Mouse (Mus musculus): ENCODE results near the gene Fam110a. TPM values are rescaled to one million over a fixed set of nuclear protein-coding genes. Genes with fewer than 3 reads are reported as not detected.

Fam110a gene
- 34.6 and 36.2 TPM in 2 replicates for polyA plus RNA-seq (2016; fragmentation: Nextera tagmentation; extraction: Ambion mirVana)

DNA sequence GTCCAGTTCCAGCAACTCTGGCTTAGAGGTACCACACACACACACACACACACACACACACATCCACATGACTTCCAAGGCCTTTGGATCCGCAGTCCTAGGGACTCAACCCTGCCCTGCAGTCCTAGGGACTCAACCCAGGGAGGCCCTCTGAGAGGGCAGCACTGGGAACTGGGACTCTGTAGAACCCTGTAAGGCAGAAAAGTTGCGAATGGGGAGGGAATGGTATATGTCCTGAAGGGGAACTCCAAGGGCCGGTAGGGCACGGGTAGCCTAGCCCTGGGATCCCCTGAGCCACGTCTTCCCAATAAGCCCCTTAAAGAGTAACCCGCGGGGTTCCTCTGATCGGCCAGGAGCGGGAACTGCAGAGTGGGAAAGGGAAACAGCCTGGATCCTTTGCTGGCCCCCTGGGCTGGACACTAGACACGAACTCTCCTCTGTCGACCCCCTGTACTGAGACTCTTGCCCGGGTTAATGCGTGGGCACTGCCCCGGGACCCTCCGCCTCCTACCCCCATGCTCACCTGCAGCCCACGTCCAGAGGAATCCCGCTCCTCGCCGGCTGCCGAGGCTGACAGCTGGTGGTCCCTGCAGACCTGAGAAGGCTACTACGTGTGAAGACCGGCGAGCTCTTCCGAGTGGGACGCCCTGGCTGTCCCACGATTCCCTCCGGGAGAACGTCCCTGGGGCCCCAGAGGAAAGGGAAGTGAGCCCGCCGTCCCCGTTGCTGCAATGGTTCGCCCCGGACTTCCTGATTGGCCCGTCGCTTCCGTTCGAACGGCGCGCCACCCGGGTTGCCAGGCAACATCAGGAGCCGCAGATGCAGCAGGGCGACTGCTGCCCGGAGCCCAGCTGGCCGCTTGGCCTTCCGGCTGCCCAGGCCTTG, at the start of gene Fam110a:
TSS of gene Fam110a (minus strand) at position 750 of the 885 bp plus-strand sequence.
- Histone ChIP-seq H3K9me3 (no peaks in the 10 kb centered on the region), H3K4me2 (replicated peaks) (peak within 1 kb of the TSS; percentile 60), H3K9ac (peak within 1 kb of the TSS; percentile 65), H3K4me1 (peaks cover 25% of the 10 kb centered on the region), H3K27ac (0 out of 2 replicates have a peak within 1 kb of the TSS, but pooled peaks have one; percentile 57), H3K36me3 (no peaks in the 10 kb centered on the region), H3K4me3 (peak within 1 kb of the TSS; percentile 74), H3K27me3 (peaks cover 1% of the 10 kb centered on the region)
- ATAC-seq (ENCODE audit: insufficient number of reproducible peaks, insufficient read depth, low FRiP score, low TSS enrichment), result peak; percentile 76
- WGBS, result under 1% methylated on average over 46 of the region's 46 CpGs

DNA sequence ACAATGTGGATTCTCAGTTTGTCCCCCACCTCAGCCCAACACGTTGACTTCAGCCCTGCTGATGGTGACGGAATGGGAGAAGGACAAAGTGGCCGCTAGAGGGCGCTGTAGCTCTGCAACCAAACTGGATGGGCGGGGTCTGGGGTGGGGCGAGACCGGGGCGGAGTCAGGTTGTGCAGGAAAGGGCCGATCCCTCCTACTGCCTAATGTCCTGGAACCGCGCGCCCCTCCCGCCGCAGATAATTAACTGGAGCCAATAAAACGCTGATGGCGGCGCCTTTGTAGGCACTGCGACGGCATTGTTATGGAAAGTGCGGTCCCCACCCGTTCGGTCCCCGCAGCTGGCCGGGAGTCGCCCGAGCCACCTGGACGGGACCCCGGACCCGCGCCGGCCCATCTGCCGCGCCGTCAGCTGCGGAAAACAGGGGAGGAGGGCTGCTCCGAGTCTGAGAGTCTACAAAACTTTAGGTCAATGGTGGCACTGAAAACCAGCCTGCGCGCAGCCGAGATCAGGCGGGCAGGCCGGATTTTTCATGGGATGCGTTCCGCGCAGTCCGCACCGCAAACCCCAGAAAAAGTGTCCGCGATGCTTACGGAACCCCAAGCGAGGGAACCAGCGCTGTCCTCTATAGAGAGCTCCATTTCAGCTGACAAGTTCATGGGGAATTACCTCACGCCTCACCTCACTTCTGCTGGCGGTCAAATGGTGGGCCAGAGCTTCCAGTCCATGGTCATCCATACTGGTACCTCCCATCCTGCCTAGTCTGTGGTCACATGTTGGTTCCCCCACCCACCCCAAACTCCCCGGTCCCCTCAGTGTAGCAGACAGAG, 49.4 kb upstream of the Fam110a start:
- Histone ChIP-seq H3K4me3 (peak overlapping the region; percentile 62), H3K9me3 (no peaks in the 10 kb centered on the region), H3K4me1 (no peaks in the 10 kb centered on the region), H3K36me3 (no peaks in the 10 kb centered on the region), H3K9ac (peak overlapping the region; percentile 57), H3K27ac (no peak overlapping the region), H3K27me3 (peaks cover 32% of the 10 kb centered on the region), H3K4me2 (replicated peaks) (peak overlapping the region; percentile 81)
- ATAC-seq (ENCODE audit: insufficient number of reproducible peaks, insufficient read depth, low FRiP score, low TSS enrichment), result peak; percentile 76
- WGBS, result under 1% methylated on average over 54 of the region's 54 CpGs

DNA sequence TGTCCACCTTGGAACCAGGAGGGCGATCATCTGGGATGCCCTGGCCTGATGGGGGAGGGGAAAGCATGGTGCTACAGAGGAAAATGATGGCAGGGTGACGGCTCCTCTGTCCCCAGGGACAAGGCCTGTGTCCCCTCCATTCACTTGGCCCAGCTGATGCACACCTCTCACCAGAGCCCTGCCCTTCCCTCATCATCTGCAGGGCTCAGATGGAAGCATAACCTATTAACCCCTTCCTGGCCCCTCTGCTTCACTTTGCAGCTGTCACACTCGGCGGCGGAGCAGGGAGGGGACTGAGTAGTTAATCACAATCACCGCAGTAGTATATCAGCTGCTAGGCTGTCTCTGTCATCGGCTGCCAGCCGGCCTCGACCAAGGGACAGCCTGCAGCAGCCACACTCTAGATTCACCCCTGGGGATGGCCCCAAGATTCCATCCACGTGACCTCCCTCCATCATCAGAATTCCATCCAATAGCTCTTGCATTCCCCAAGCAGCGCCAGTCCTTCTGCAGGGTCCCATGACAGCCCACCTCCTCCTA, 44.9 kb upstream of the Fam110a start:
- no peaks in the 10 kb centered on the region for H3K9me3 ChIP-seq
- no peak overlapping the region for H3K9ac ChIP-seq
- no peaks in the 10 kb centered on the region for H3K4me1 ChIP-seq
- no peak overlapping the region for H3K4me2 ChIP-seq (replicated peaks)
- peaks cover 2% of the 10 kb centered on the region for H3K27me3 ChIP-seq
- no peak overlapping the region for H3K4me3 ChIP-seq
- peak; percentile 43; the same call in 1 of the 2 replicates for ATAC-seq (ENCODE audit: insufficient number of reproducible peaks, insufficient read depth, low FRiP score, low TSS enrichment)
- WGBS, result 59% methylated on average over 11 of the region's 11 CpGs
- H3K27ac ChIP-seq, result no peak overlapping the region
- H3K36me3 ChIP-seq, result no peaks in the 10 kb centered on the region

DNA sequence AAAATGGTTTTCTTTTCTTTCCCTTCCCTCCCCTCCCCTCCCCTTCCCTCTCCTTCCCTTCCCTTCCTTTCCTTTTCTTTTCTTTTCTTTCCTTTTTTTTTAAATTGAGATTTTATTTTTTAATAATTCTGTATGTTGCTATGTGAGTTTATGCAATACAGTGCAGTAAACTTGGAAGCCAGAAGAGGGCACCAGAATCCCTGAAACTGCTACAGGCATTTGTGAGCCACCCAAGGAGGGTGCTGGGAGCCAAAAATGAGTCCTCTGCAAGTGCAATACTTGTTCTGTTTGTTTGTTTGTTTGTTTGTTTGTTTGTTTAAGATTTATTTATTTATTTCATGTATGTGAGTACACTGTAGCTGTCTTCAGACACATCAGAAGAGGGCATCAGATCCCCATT, 42.0 kb upstream of the Fam110a start:
- Histone ChIP-seq H3K4me2 (replicated peaks) (no peak overlapping the region), H3K9ac (no peak overlapping the region), H3K4me1 (no peaks in the 10 kb centered on the region), H3K9me3 (no peaks in the 10 kb centered on the region), H3K27ac (no peak overlapping the region), H3K4me3 (no peak overlapping the region), H3K27me3 (no peaks in the 10 kb centered on the region), H3K36me3 (no peaks in the 10 kb centered on the region)
- no peak for ATAC-seq (ENCODE audit: insufficient number of reproducible peaks, insufficient read depth, low FRiP score, low TSS enrichment)

DNA sequence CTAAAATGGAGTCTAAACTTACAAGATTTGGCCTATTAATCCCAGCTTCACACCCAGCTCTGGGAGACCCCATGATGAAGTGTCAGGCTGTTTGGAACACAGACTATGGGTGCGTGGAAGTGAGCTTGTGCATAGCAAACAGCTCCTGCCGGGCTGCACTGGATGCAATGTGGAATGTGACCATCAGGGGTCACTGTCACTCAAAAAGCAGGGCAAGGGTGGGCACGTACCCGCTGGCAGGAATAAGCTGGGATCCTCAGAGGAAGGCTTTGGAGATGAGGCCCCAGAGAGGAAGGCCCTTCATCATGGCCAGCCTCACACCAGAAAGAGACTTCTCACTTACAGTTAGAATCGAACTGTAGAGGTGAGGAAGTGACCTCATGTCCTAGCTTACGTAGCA, 40.2 kb upstream of the Fam110a start:
- H3K4me3 ChIP-seq, result no peak overlapping the region
- 24% methylated on average over 6 of the region's 6 CpGs for WGBS
- 0 out of 2 replicates have a peak, but pooled peaks have one; percentile 8 for ATAC-seq (ENCODE audit: insufficient number of reproducible peaks, insufficient read depth, low FRiP score, low TSS enrichment)
- no peak overlapping the region for H3K4me2 ChIP-seq (replicated peaks)
- H3K4me1 ChIP-seq, result no peaks in the 10 kb centered on the region
- H3K36me3 ChIP-seq, result no peaks in the 10 kb centered on the region
- no peaks in the 10 kb centered on the region for H3K9me3 ChIP-seq
- H3K27ac ChIP-seq, result no peak overlapping the region
- H3K9ac ChIP-seq, result no peak overlapping the region
- H3K27me3 ChIP-seq, result no peaks in the 10 kb centered on the region

DNA sequence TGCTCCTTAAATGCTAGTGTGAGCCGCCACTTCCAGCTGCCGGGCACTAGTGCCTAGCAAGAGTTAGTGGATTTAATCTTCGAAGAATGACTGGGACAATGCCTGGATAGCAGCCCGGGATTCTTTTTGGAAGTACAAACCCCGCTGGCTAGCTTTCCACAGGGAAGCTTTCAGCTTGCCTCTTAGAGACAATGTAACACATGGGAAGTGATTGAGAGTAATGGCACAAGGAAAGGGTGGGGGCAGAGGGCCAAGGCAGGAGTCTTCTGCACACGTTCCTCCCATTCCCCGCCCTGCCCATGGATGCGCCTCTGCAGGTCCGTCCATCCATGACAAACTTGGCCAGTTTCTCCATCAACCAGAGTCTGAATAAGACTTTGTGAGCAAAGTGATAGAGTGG, 36.6 kb upstream of the Fam110a start:
- 82% methylated on average over 9 of the region's 9 CpGs for WGBS
- Histone ChIP-seq H3K27me3 (no peaks in the 10 kb centered on the region), H3K4me1 (no peaks in the 10 kb centered on the region)

DNA sequence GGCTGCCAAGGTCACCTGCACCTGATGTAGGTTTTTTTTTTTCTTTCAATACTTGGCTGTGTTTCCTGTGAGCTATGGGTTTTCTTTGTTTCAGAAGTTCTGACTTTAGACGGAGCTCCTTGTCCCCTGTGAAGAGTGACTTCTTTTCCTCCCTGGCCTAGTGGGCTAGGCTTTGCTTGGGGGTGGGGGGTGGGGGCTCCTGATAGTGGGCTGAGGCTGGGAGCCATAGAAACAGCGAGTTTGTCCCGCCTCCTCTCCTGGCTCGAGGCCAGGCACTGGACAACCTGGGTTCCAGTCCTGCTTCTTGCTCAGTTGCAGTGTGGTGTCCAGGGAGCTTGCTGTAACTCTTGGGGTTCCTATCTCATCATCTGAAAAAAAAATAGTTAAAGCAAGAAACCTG, 36.0 kb upstream of the Fam110a start:
- WGBS, result 44% methylated on average over 4 of the region's 4 CpGs
- no peak overlapping the region for H3K27ac ChIP-seq
- no peak for ATAC-seq (ENCODE audit: insufficient number of reproducible peaks, insufficient read depth, low FRiP score, low TSS enrichment)
- no peaks in the 10 kb centered on the region for H3K9me3 ChIP-seq
- H3K27me3 ChIP-seq, result no peaks in the 10 kb centered on the region
- no peaks in the 10 kb centered on the region for H3K4me1 ChIP-seq
- H3K36me3 ChIP-seq, result no peaks in the 10 kb centered on the region
- no peak overlapping the region for H3K4me3 ChIP-seq
- no peak overlapping the region for H3K9ac ChIP-seq
- H3K4me2 ChIP-seq (replicated peaks), result no peak overlapping the region

More for the DNA sequence above, 36.6 kb upstream of the Fam110a start:
- no peaks in the 10 kb centered on the region for H3K36me3 ChIP-seq
- H3K27ac ChIP-seq, result no peak overlapping the region
- no peaks in the 10 kb centered on the region for H3K9me3 ChIP-seq
- no peak overlapping the region for H3K9ac ChIP-seq
- ATAC-seq (ENCODE audit: insufficient number of reproducible peaks, insufficient read depth, low FRiP score, low TSS enrichment), result no peak
- H3K4me2 ChIP-seq (replicated peaks), result no peak overlapping the region
- H3K4me3 ChIP-seq, result no peak overlapping the region

DNA sequence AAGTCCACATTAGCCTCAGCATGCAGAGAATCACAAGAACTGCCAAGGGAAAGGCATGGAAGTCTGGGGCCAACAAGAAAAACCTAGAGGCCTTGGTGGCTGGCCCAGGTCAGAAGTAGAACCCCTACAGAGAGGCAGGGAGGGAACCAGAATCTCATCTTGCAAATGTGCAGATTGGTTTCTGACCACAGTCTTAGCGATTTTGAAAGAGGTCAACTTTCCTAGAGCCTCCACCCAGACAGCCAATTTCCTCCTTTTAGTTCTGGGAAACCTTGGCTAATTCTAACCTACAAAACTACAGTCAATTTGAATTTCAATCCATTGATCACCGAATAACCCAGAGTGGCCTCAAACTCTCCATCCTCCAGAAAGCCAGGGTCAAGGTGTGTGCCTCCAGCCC, 32.7 kb upstream of the Fam110a start:
- Histone ChIP-seq H3K9ac (no peak overlapping the region), H3K4me3 (no peak overlapping the region), H3K4me1 (no peaks in the 10 kb centered on the region), H3K27me3 (no peaks in the 10 kb centered on the region), H3K27ac (no peak overlapping the region), H3K36me3 (no peaks in the 10 kb centered on the region), H3K4me2 (replicated peaks) (no peak overlapping the region), H3K9me3 (no peaks in the 10 kb centered on the region)
- ATAC-seq (ENCODE audit: insufficient number of reproducible peaks, insufficient read depth, low FRiP score, low TSS enrichment), result no peak
- 61% methylated on average over 2 of the region's 2 CpGs for WGBS

DNA sequence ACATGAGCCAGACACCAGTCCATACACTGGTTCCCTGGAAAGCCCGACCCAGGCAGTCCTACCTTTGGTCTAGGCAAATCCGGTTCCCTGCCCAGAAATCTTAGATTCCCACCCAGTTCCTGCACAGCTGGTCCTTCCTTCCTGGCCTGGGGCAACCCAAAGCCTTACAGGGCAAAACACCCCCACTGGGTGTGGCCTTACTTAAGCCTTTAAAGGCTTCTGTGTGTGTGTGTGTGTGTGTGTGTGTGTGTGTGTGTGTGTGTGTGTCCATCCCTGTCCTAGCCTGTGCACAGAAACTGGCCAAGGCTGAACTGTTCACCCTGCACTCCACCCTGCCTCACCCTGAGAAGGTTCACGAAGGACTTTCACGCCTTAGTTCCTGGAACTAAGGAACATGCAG, 32.2 kb upstream of the Fam110a start:
- no peaks in the 10 kb centered on the region for H3K27me3 ChIP-seq
- WGBS, result 66% methylated on average over 4 of the region's 4 CpGs
- no peak for ATAC-seq (ENCODE audit: insufficient number of reproducible peaks, insufficient read depth, low FRiP score, low TSS enrichment)
- no peaks in the 10 kb centered on the region for H3K4me1 ChIP-seq
- no peak overlapping the region for H3K27ac ChIP-seq
- H3K36me3 ChIP-seq, result no peaks in the 10 kb centered on the region
- H3K4me2 ChIP-seq (replicated peaks), result no peak overlapping the region
- no peaks in the 10 kb centered on the region for H3K9me3 ChIP-seq
- H3K9ac ChIP-seq, result no peak overlapping the region
- H3K4me3 ChIP-seq, result no peak overlapping the region

DNA sequence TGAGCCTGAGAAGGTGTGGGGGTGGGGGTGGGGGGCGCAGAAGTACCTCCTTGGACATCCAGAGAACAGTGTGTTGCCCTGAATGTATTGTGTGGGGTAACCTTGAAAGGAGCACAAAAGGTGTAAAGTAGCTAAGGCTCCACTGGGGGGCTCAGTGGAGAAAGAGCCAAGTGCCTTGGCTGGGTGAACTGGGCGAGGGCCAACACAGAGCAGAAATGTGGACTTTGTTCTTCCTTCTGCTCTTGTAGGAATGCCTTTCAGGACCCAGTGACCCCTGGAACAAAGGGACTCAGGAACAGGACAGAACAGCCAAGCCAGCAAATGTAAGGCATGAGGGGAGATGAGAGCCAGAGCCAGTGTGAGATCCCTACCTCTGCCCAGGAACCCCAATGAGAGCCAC, 31.7 kb upstream of the Fam110a start:
- no peaks in the 10 kb centered on the region for H3K27me3 ChIP-seq
- H3K4me3 ChIP-seq, result no peak overlapping the region
- no peaks in the 10 kb centered on the region for H3K4me1 ChIP-seq
- no peak overlapping the region for H3K9ac ChIP-seq
- no peaks in the 10 kb centered on the region for H3K36me3 ChIP-seq
- WGBS, result 42% methylated on average over 2 of the region's 2 CpGs
- no peak overlapping the region for H3K4me2 ChIP-seq (replicated peaks)
- no peaks in the 10 kb centered on the region for H3K9me3 ChIP-seq
- no peak for ATAC-seq (ENCODE audit: insufficient number of reproducible peaks, insufficient read depth, low FRiP score, low TSS enrichment)
- 0 out of 2 replicates have a peak overlapping the region, but pooled peaks have one; percentile 30 for H3K27ac ChIP-seq

DNA sequence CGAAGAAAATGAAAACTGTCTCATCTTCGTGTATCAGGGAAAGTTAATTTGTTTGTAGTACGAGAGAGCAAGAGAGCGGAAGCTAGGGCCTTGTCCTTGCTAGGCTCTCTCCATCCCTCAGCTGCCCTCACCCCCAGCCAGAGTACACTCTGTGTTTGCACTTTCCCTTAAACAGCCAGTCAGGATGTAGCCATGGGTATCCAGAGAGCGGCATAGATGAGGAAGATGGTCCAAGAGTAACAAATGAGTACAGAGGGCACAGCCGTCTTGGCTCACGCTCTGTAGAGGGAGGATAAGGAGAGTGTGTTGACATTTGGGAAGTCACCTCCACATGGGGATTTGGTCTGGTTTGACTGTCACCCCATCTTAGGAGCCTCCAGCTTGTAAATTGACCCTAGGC, 30.6 kb upstream of the Fam110a start:
- Histone ChIP-seq H3K4me2 (replicated peaks) (no peak overlapping the region), H3K36me3 (no peaks in the 10 kb centered on the region), H3K9ac (no peak overlapping the region), H3K4me1 (no peaks in the 10 kb centered on the region), H3K27me3 (no peaks in the 10 kb centered on the region), H3K27ac (no peak overlapping the region), H3K4me3 (no peak overlapping the region), H3K9me3 (no peaks in the 10 kb centered on the region)
- no peak for ATAC-seq (ENCODE audit: insufficient number of reproducible peaks, insufficient read depth, low FRiP score, low TSS enrichment)
- 86% methylated on average over 7 of the region's 7 CpGs for WGBS

Data from embryonic facial prominence, embryonic 12.5 days (tissue).